Mouse (Mus musculus) stomach, postnatal 0 days (tissue): ENCODE results near the gene Slc23a4. TPM values are rescaled to one million over a fixed set of nuclear protein-coding genes. Genes with fewer than 3 reads are reported as not detected.
A peak's percentile ranks its signal among the peaks of the same experiment; 100 is the strongest.

ENCODE experiments used
- ATAC-seq: fragments of 200-750 bp; cut with Nextera tagmentation; 2 replicates; pipeline ENCODE4 v1.8.0; 2017; ENCODE audit not compliant: low FRiP score, low TSS enrichment
- DNase-seq: peaks from one replicate; pipeline ENCODE4 v3.0.0-alpha.2; 2016; ENCODE audit warnings: low spot score
- H3K27ac ChIP-seq: fragments of 300-500 bp; sonication (generic); replicated peaks from 2 replicates; pipeline ENCODE4 v1.5.1; 2014; ENCODE audit warnings: mild to moderate bottlenecking, control low read depth
- H3K27me3 ChIP-seq: fragments of 300-500 bp; sonication (generic); 2 replicates; pipeline ENCODE4 v1.6.1; 2014; ENCODE audit warnings: low read length; ENCODE audit not compliant: control insufficient read depth, insufficient read depth
- H3K36me3 ChIP-seq: fragments of 300-500 bp; sonication (generic); 2 replicates; pipeline ENCODE4 v1.6.1; 2014; ENCODE audit warnings: low read length, mixed read lengths; ENCODE audit not compliant: control insufficient read depth, insufficient read depth
- H3K4me1 ChIP-seq: fragments of 300-500 bp; sonication (generic); replicated peaks from 2 replicates; pipeline ENCODE4 v1.6.1; 2014; ENCODE audit warnings: antibody characterized with exemption; ENCODE audit not compliant: control insufficient read depth, insufficient read depth
- H3K4me2 ChIP-seq: fragments of 300-500 bp; sonication (generic); replicated peaks from 2 replicates; pipeline ENCODE4 v1.6.1; 2014; ENCODE audit warnings: low read depth, mild to moderate bottlenecking, control low read depth, moderate library complexity
- H3K4me3 ChIP-seq: fragments of 300-500 bp; sonication (generic); 2 replicates; pipeline ENCODE4 v1.5.1; 2014; ENCODE audit warnings: low read depth, low read length, control low read depth
- H3K9ac ChIP-seq: fragments of 300-500 bp; sonication (generic); 2 replicates; pipeline ENCODE4 v1.6.1; 2014; ENCODE audit warnings: mild to moderate bottlenecking, low read length, control low read depth, mixed read lengths
- H3K9me3 ChIP-seq: fragments of 300-500 bp; sonication (generic); 2 replicates; pipeline ENCODE4 v1.6.1; 2016; ENCODE audit warnings: low read length; ENCODE audit not compliant: control insufficient read depth
- CTCF ChIP-seq: IDR thresholded peaks from 2 replicates; pipeline ENCODE4 v1.5.1; 2016; ENCODE audit warnings: antibody characterized with exemption, low read depth, mild to moderate bottlenecking, moderate library complexity
- EP300 ChIP-seq: optimal IDR thresholded peaks from 2 replicates; pipeline ENCODE3; 2016; ENCODE audit warnings: antibody characterized with exemption
- WGBS: fragments of 180-500 bp; shearing (Covaris S2); extraction: QIAGEN DNeasy Blood & Tissue Kit; methylation state at CpG from one replicate; pipeline ENCODE4 v1.1.7; 2014; 5-methylcytosine and 5-hydroxymethylcytosine counted together
- polyA plus RNA-seq: library from polyadenylated mRNA; unstranded; fragments of >200 nt; fragmentation: Nextera tagmentation; extraction: Ambion mirVana; gene quantifications from 2 replicates; pipeline ENCODE4 v1.2.1, GENCODE M21; 2015

Slc23a4 gene
- polyA plus RNA-seq, 1 experiment from 2014 or later, result 1.6 TPM

DNA sequence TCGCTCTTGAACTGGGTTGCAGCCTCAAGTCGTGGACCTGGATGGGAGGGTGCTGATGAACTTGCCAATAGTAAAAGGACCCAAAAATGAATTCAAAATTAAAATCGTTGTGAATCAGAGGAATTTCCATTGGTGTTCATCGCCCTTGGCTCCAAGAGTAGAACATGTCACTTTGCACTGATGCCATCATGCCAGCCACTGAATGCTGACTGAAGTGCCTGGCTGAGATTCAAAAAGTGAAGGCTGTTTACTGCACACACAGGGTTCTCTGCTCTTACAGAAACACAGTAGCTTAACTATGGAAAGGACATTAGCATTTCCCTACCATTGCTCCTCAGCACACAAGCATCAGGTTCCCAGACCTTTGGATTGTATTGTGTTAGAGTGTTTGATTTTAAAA is 8.3 kb upstream of the Slc23a4 start:
- 75% methylated on average over 4 of the region's 4 CpGs for WGBS
- no peak for ATAC-seq
- Histone ChIP-seq H3K4me3 (no peak overlapping the region), H3K36me3 (no peaks in the 10 kb centered on the region), H3K4me2 (no peak overlapping the region), H3K9ac (no peak overlapping the region), H3K9me3 (no peaks in the 10 kb centered on the region), H3K27ac (no peak overlapping the region), H3K27me3 (no peaks in the 10 kb centered on the region), H3K4me1 (0 out of 2 replicates have a peak, but pooled peaks cover 3% of the 10 kb centered on the region)
- TF ChIP-seq CTCF, result no peak
- no peak for TF ChIP-seq EP300
- no peak for DNase-seq

GRCm38 (mm10) chr6:34995265-34995681 is 7.1 kb upstream of the Slc23a4 start:
- TF ChIP-seq CTCF (peak; percentile 95), EP300 (no peak)
- peak; percentile 88 for DNase-seq
- H3K27ac ChIP-seq, result no peak overlapping the region
- 0 out of 2 replicates have a peak, but pooled peaks cover 3% of the 10 kb centered on the region for H3K4me1 ChIP-seq
- peak overlapping the region; percentile 21; the same call in 1 of the 2 replicates for H3K4me3 ChIP-seq
- H3K4me2 ChIP-seq, result peak overlapping the region; percentile 51
- 3% methylated on average over 13 of the region's 13 CpGs for WGBS
- no peaks in the 10 kb centered on the region for H3K36me3 ChIP-seq
- 0 out of 2 replicates have a peak overlapping the region, but pooled peaks have one; percentile 18 for H3K9ac ChIP-seq
- H3K9me3 ChIP-seq, result no peaks in the 10 kb centered on the region
- peak; percentile 82 for ATAC-seq
- H3K27me3 ChIP-seq, result no peaks in the 10 kb centered on the region

DNA sequence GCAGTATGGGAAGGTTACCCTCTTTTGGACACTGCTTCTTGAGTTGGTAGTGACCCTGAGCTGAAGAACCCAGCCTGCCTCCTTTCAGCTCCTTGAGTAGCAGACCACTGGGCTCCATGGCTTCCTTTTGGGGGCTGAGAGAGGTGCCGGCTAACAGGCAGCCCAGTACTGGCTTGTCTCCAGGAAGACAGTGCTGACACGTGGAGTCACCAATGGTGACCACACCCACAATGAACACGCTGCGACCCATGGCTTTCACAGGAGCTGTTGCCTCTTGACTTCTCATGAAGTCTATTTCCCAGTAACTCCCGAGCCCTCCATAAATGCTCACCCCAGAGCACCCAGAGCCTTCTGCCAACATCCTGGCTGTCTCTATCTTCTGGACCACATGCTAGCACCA is 6.5 kb upstream of the Slc23a4 start:
- H3K9ac ChIP-seq, result no peak overlapping the region
- 0 out of 2 replicates have a peak, but pooled peaks have one; percentile 16 for ATAC-seq

GRCm38 (mm10) chr6:34989263-34989662 is 1.1 kb upstream of the Slc23a4 start:
- H3K4me3 ChIP-seq, result no peak overlapping the region
- DNase-seq (no peak), ATAC-seq (no peak)
- WGBS, result 66% methylated on average over 6 of the region's 6 CpGs
- no peak overlapping the region for H3K4me2 ChIP-seq
- H3K27me3 ChIP-seq, result no peaks in the 10 kb centered on the region
- H3K9ac ChIP-seq, result no peak overlapping the region
- H3K4me1 ChIP-seq, result no peaks in the 10 kb centered on the region; the same call in 1 of the 2 replicates
- TF ChIP-seq CTCF (no peak), EP300 (no peak)
- H3K36me3 ChIP-seq, result no peaks in the 10 kb centered on the region
- H3K27ac ChIP-seq, result no peak overlapping the region
- no peaks in the 10 kb centered on the region for H3K9me3 ChIP-seq

More for the DNA sequence above, 6.5 kb upstream of the Slc23a4 start:
- H3K4me3 ChIP-seq, result 0 out of 2 replicates have a peak overlapping the region, but pooled peaks have one; percentile 21
- H3K4me1 ChIP-seq, result 0 out of 2 replicates have a peak, but pooled peaks cover 3% of the 10 kb centered on the region
- 36% methylated on average over 5 of the region's 5 CpGs for WGBS
- peak; percentile 40 for DNase-seq
- H3K9me3 ChIP-seq, result no peaks in the 10 kb centered on the region
- H3K27ac ChIP-seq, result no peak overlapping the region
- H3K4me2 ChIP-seq, result peak overlapping the region; percentile 51
- no peaks in the 10 kb centered on the region for H3K36me3 ChIP-seq
- no peak for TF ChIP-seq EP300
- TF ChIP-seq CTCF, result no peak
- no peaks in the 10 kb centered on the region for H3K27me3 ChIP-seq

GRCm38 (mm10) chr6:34987085-34987645 is 1.0 kb downstream of the Slc23a4 start:
- no peaks in the 10 kb centered on the region for H3K27me3 ChIP-seq
- 68% methylated on average over 12 of the region's 12 CpGs for WGBS
- DNase-seq (no peak), ATAC-seq (no peak)
- TF ChIP-seq EP300 (no peak), CTCF (no peak)
- H3K4me3 ChIP-seq, result no peak overlapping the region
- H3K9ac ChIP-seq, result no peak overlapping the region
- no peaks in the 10 kb centered on the region for H3K9me3 ChIP-seq
- no peaks in the 10 kb centered on the region; the same call in 1 of the 2 replicates for H3K4me1 ChIP-seq
- no peaks in the 10 kb centered on the region for H3K36me3 ChIP-seq
- H3K4me2 ChIP-seq, result 0 out of 2 replicates have a peak overlapping the region, but pooled peaks have one; percentile 36
- no peak overlapping the region for H3K27ac ChIP-seq

GRCm38 (mm10) chr6:34980661-34981060 is 7.5 kb downstream of the Slc23a4 start:
- Histone ChIP-seq H3K27ac (no peak overlapping the region), H3K4me2 (no peak overlapping the region), H3K9ac (no peak overlapping the region), H3K9me3 (no peaks in the 10 kb centered on the region), H3K36me3 (no peaks in the 10 kb centered on the region), H3K4me3 (no peak overlapping the region), H3K27me3 (no peaks in the 10 kb centered on the region), H3K4me1 (no peaks in the 10 kb centered on the region)
- TF ChIP-seq CTCF (peak; percentile 33), EP300 (no peak)
- DNase-seq, result no peak
- 60% methylated on average over 9 of the region's 9 CpGs for WGBS
- ATAC-seq, result no peak
